Mouse (Mus musculus) stomach, embryonic 16.5 days (tissue): ENCODE data around the gene Tmem33. TPM values are rescaled to one million over a fixed set of nuclear protein-coding genes. Genes with fewer than 3 reads are reported as not detected.

Experiments used
- ATAC-seq: fragments of 200-750 bp; cut with Nextera tagmentation; 2 replicates; pipeline ENCODE4 v1.8.0; 2017; ENCODE audit warnings: moderate number of reproducible peaks, moderate TSS enrichment; ENCODE audit not compliant: insufficient read depth, low FRiP score
- H3K27ac ChIP-seq: fragments of 300-500 bp; sonication (generic); 2 replicates; pipeline ENCODE4 v1.5.1; 2014; ENCODE audit warnings: low read length
- H3K27me3 ChIP-seq: fragments of 300-500 bp; sonication (generic); 2 replicates; pipeline ENCODE4 v1.6.1; 2014; ENCODE audit warnings: low read length, control low read depth, mixed read lengths; ENCODE audit not compliant: control insufficient read depth, insufficient read depth
- H3K36me3 ChIP-seq: fragments of 300-500 bp; sonication (generic); 2 replicates; pipeline ENCODE4 v1.6.1; 2014; ENCODE audit warnings: low read length; ENCODE audit not compliant: control insufficient read depth, insufficient read depth
- H3K4me1 ChIP-seq: fragments of 300-500 bp; sonication (generic); 2 replicates; pipeline ENCODE4 v1.6.1; 2014; ENCODE audit warnings: low read length, control low read depth, mixed read lengths; ENCODE audit not compliant: control insufficient read depth, insufficient read depth
- H3K4me2 ChIP-seq: fragments of 300-500 bp; sonication (generic); 2 replicates; pipeline ENCODE4 v1.6.1; 2014; ENCODE audit warnings: low read depth, low read length, mixed read lengths
- H3K4me3 ChIP-seq: fragments of 300-500 bp; sonication (generic); replicated peaks from 2 replicates; pipeline ENCODE4 v1.5.1; 2014; ENCODE audit warnings: mild to moderate bottlenecking, low read length
- H3K9ac ChIP-seq: fragments of 300-500 bp; sonication (generic); 2 replicates; pipeline ENCODE4 v1.6.1; 2014; ENCODE audit warnings: low read length
- H3K9me3 ChIP-seq: fragments of 300-500 bp; sonication (generic); replicated peaks from 2 replicates; pipeline ENCODE4 v1.6.1; 2016; ENCODE audit warnings: low read length, control low read depth; ENCODE audit not compliant: control insufficient read depth
- WGBS: fragments of 180-500 bp; shearing (Covaris S2); extraction: QIAGEN DNeasy Blood & Tissue Kit; methylation state at CpG from one replicate; pipeline ENCODE4 v1.1.7; 2014; 5-methylcytosine and 5-hydroxymethylcytosine counted together
- polyA plus RNA-seq: library from polyadenylated mRNA; unstranded; fragments of >200 nt; fragmentation: Nextera tagmentation; extraction: Ambion mirVana; gene quantifications from 2 replicates; pipeline ENCODE4 v1.2.1, GENCODE M21; 2015

Gene Tmem33
- polyA plus RNA-seq, 1 experiment from 2014 or later: 97.9 TPM

- 89% methylated on average over 4 of the region's 4 CpGs for WGBS
- no peak overlapping the region for H3K27ac ChIP-seq
- ATAC-seq: no peak
These were observed 19.5 kb downstream of the Tmem33 start for GRCm38 (mm10) chr5:67279840-67280239.

GRCm38 (mm10) chr5:67280400-67280799, 20.0 kb downstream of the Tmem33 start:
- no peak overlapping the region for H3K27ac ChIP-seq
- peaks cover 8% of the 10 kb centered on the region; the same call in 1 of the 2 replicates for H3K36me3 ChIP-seq
- H3K4me1 ChIP-seq: no peaks in the 10 kb centered on the region
- no peak overlapping the region for H3K4me3 ChIP-seq
- WGBS: 95% methylated on average over 4 of the region's 4 CpGs
- no peak overlapping the region for H3K9ac ChIP-seq
- no peak overlapping the region for H3K4me2 ChIP-seq
- no peaks in the 10 kb centered on the region for H3K27me3 ChIP-seq
- no peak for ATAC-seq
- H3K9me3 ChIP-seq: no peaks in the 10 kb centered on the region

More at GRCm38 (mm10) chr5:67279840-67280239, 19.5 kb downstream of the Tmem33 start:
- no peaks in the 10 kb centered on the region for H3K4me1 ChIP-seq
- no peaks in the 10 kb centered on the region for H3K9me3 ChIP-seq
- no peak overlapping the region for H3K4me2 ChIP-seq
- H3K4me3 ChIP-seq: no peak overlapping the region
- peaks cover 4% of the 10 kb centered on the region; the same call in 1 of the 2 replicates for H3K36me3 ChIP-seq
- no peak overlapping the region for H3K9ac ChIP-seq
- no peaks in the 10 kb centered on the region for H3K27me3 ChIP-seq

DNA sequence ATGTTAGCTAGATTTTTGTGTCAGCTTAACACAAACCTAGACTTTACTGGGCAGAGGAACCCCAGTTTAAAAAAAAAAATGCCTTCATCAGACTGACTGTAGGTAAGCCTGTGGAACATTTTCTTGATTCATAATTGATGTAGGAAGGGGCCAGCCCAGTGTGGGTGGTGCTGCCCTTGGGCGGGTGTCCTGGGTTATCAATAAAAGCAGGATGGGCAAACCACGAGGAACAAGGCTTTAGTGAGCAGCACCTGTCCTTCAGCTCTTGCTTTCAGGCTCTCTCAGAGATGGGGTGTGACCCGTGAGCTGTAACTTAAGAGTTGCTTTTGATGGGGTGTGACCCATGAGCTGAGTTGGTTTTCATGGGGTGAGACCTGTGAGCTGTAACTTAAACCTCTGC, 34.7 kb downstream of the Tmem33 start:
- H3K4me2 ChIP-seq: no peak overlapping the region
- H3K4me3 ChIP-seq: no peak overlapping the region
- H3K4me1 ChIP-seq: no peaks in the 10 kb centered on the region
- no peak overlapping the region for H3K9ac ChIP-seq
- no peak overlapping the region for H3K27ac ChIP-seq
- WGBS: 58% methylated on average over 3 of the region's 3 CpGs
- H3K36me3 ChIP-seq: no peaks in the 10 kb centered on the region
- ATAC-seq: no peak
- H3K27me3 ChIP-seq: no peaks in the 10 kb centered on the region
- no peaks in the 10 kb centered on the region for H3K9me3 ChIP-seq

DNA sequence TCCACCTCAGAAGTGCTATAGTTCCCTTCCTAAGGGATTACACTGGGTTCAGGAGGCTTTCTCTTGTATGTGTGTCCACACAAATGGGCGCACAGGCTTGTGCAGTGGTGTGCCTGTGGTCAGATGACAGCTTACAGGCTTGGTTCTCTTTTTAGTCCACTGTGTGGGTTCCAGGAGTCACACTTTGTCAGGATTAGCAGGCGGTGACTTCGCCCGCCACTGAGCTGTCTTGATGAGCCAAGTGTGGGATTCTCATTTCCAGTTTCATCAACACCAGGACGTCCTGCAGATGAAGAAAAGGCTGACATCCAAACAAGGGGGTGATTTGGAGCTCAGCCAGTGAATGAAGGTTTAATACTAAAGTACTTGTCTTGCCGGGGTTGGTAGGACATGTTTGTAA, 35.3 kb downstream of the Tmem33 start:
- Histone ChIP-seq H3K9me3 (no peaks in the 10 kb centered on the region), H3K4me3 (no peak overlapping the region), H3K27me3 (no peaks in the 10 kb centered on the region), H3K9ac (no peak overlapping the region), H3K27ac (no peak overlapping the region), H3K4me2 (no peak overlapping the region), H3K4me1 (no peaks in the 10 kb centered on the region), H3K36me3 (no peaks in the 10 kb centered on the region)
- no peak for ATAC-seq
- 71% methylated on average over 6 of the region's 6 CpGs for WGBS

DNA sequence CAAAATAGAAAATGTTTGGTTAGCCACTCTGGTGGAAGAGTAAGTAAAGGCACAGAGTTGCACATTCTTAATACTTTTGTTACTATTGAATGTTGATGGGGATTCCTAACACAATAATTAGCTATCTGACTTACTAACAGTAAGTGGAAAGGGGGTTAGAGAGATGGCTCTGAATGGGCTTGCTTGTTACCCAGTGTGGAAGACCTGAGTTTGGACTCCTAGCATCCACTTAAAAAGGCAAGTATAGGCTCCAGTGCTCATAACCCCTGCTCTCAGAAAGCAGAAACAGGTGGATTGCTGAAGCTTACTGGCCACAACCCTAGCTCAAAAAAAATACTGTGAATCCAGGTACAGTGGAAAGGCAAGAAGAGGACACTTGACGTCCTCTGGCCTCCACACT, 35.8 kb downstream of the Tmem33 start:
- Histone ChIP-seq H3K27ac (no peak overlapping the region), H3K4me1 (no peaks in the 10 kb centered on the region), H3K36me3 (no peaks in the 10 kb centered on the region), H3K9ac (no peak overlapping the region), H3K9me3 (no peaks in the 10 kb centered on the region), H3K4me3 (no peak overlapping the region), H3K4me2 (no peak overlapping the region), H3K27me3 (no peaks in the 10 kb centered on the region)
- no peak for ATAC-seq
- 80% methylated on average over 1 of the region's 1 CpGs for WGBS

DNA sequence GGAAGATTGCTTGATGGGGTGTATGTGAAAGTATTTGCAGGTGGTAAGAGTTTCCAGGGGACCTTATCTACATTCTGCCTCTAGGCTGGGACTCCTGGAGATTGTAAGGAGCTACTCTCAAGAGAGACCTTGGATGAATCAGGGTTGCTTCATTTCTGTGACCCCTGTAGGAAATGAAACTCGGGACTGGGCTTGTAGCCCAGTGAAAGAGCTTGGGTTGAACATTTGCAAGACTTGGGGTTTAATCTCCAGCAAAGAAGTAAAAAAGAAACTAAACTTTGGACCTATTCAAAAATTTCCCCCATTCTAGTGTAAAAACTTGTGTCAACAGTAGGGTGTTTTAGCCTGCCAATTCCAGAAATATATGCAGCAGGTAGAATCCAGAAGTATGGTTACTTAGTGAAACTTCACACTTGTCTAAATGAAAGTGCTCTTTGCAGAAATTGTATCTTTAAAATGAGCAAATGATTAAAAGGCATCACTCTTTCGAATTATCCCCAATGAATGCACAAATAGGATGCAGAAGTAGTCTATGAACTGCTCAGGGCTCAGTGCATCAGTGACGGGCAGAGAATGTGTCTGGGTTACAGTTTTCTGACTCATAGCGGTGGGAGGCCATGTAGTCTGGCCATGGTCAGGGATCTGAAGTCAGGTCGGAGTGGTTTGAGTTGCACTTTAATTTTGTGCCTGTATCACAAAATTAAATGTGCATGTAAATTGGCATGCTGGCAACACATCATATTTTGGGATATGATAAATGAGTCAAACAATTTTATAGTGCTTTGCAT, 36.9 kb downstream of the Tmem33 start:
- WGBS: 80% methylated on average over 5 of the region's 5 CpGs
- Histone ChIP-seq H3K4me1 (no peaks in the 10 kb centered on the region), H3K27me3 (no peaks in the 10 kb centered on the region), H3K4me2 (no peak overlapping the region), H3K27ac (no peak overlapping the region), H3K9ac (no peak overlapping the region), H3K9me3 (no peaks in the 10 kb centered on the region), H3K4me3 (no peak overlapping the region), H3K36me3 (no peaks in the 10 kb centered on the region)
- no peak for ATAC-seq

- Histone ChIP-seq H3K9me3 (no peaks in the 10 kb centered on the region), H3K9ac (no peak overlapping the region), H3K27ac (no peak overlapping the region), H3K36me3 (no peaks in the 10 kb centered on the region), H3K27me3 (no peaks in the 10 kb centered on the region), H3K4me2 (no peak overlapping the region), H3K4me3 (no peak overlapping the region), H3K4me1 (no peaks in the 10 kb centered on the region)
- 85% methylated on average over 6 of the region's 6 CpGs for WGBS
- no peak for ATAC-seq
These were observed 39.6 kb downstream of the Tmem33 start for GRCm38 (mm10) chr5:67299847-67300412.

DNA sequence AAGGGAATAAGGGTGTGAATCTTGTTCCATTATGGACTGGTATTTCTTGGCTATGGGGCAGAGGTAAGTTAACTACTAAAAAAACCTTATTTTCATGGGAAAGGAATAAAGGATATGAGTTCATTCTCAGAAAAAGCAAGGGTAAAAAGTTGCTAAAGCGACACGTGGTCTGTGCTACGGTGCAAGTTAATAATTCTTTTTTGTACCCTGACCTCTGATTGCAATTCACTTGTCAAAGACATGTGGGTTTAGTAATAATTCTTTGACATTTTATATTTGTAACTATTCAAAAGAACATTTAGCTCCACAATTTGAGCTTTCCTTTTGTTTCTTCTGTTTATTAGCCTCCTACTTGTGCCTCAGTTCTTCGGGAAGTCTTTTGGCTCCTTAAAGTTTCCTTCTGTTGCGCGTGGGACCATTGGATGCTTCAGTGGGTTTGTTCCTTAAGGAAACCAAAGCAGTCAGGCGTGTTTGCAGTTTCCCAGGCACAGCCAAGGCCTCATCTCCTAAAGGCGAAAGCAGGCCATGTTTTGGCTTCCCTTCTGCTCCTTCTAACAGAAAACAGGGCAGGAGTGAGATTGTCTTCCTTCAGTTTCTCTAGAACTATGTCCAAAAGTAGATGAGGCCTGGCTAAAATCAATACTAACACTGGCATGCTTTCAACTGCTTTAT, 40.7 kb downstream of the Tmem33 start:
- Histone ChIP-seq H3K27ac (no peak overlapping the region), H3K27me3 (no peaks in the 10 kb centered on the region), H3K4me1 (no peaks in the 10 kb centered on the region), H3K4me3 (no peak overlapping the region), H3K36me3 (no peaks in the 10 kb centered on the region), H3K4me2 (no peak overlapping the region), H3K9me3 (no peaks in the 10 kb centered on the region), H3K9ac (no peak overlapping the region)
- no peak for ATAC-seq
- WGBS: 92% methylated on average over 8 of the region's 8 CpGs

GRCm38 (mm10) chr5:67301722-67302331, 41.5 kb downstream of the Tmem33 start:
- Histone ChIP-seq H3K36me3 (no peaks in the 10 kb centered on the region), H3K27ac (no peak overlapping the region), H3K4me2 (no peak overlapping the region), H3K4me3 (no peak overlapping the region), H3K9me3 (no peaks in the 10 kb centered on the region), H3K9ac (no peak overlapping the region), H3K4me1 (no peaks in the 10 kb centered on the region), H3K27me3 (no peaks in the 10 kb centered on the region)
- 77% methylated on average over 7 of the region's 8 CpGs for WGBS
- ATAC-seq: no peak
